Mouse (Mus musculus): ENCODE data around the gene Ntn3. TPM values are rescaled to one million over a fixed set of nuclear protein-coding genes. Genes with fewer than 3 reads are reported as not detected.
A peak's percentile ranks its signal among the peaks of the same experiment; 100 is the strongest.

The Ntn3 gene
- polyA plus RNA-seq, 1 experiment from 2014 or later, result 4.7 TPM

- Histone ChIP-seq H3K36me3 (ENCODE audit: control insufficient read depth, insufficient read depth) (peaks cover under 1% of the 10 kb centered on the region; the same call in 1 of the 2 replicates), H3K4me3 (replicated peaks; ENCODE audit: low read length) (no peak overlapping the region)
Observed at GRCm38 (mm10) chr17:24171738-24172137, 37.6 kb downstream of the Ntn3 start.

GRCm38 (mm10) chr17:24170729-24171128 lies 38.6 kb downstream of the Ntn3 start:
- Histone ChIP-seq H3K4me2 (ENCODE audit: low read length) (no peak overlapping the region), H3K9me3 (ENCODE audit: control insufficient read depth, low read length) (no peaks in the 10 kb centered on the region), H3K9ac (replicated peaks; ENCODE audit: low read depth, low read length) (no peak overlapping the region), H3K27ac (ENCODE audit: low read length) (no peak overlapping the region), H3K4me1 (replicated peaks; ENCODE audit: control insufficient read depth, insufficient read depth, low read length) (peaks cover 23% of the 10 kb centered on the region), H3K27me3 (replicated peaks; ENCODE audit: control insufficient read depth, insufficient read depth, low read length) (no peaks in the 10 kb centered on the region), H3K4me3 (replicated peaks; ENCODE audit: low read length) (no peak overlapping the region), H3K36me3 (ENCODE audit: control insufficient read depth, insufficient read depth) (peaks cover 5% of the 10 kb centered on the region; the same call in 1 of the 2 replicates)
- ATAC-seq, result no peak
- WGBS, result 81% methylated on average over 5 of the region's 5 CpGs

More at GRCm38 (mm10) chr17:24171738-24172137, 37.6 kb downstream of the Ntn3 start:
- Histone ChIP-seq H3K4me1 (replicated peaks; ENCODE audit: control insufficient read depth, insufficient read depth, low read length) (peaks cover 23% of the 10 kb centered on the region), H3K27ac (ENCODE audit: low read length) (no peak overlapping the region), H3K9ac (replicated peaks; ENCODE audit: low read depth, low read length) (no peak overlapping the region), H3K4me2 (ENCODE audit: low read length) (no peak overlapping the region), H3K27me3 (replicated peaks; ENCODE audit: control insufficient read depth, insufficient read depth, low read length) (no peaks in the 10 kb centered on the region), H3K9me3 (ENCODE audit: control insufficient read depth, low read length) (no peaks in the 10 kb centered on the region)
- WGBS, result 75% methylated on average over 4 of the region's 4 CpGs
- ATAC-seq, result no peak

GRCm38 (mm10) chr17:24170125-24170524 lies 39.2 kb downstream of the Ntn3 start:
- H3K4me3 ChIP-seq (replicated peaks; ENCODE audit: low read length), result peak overlapping the region; percentile 52
- peaks cover 25% of the 10 kb centered on the region for H3K4me1 ChIP-seq (replicated peaks; ENCODE audit: control insufficient read depth, insufficient read depth, low read length)
- H3K27me3 ChIP-seq (replicated peaks; ENCODE audit: control insufficient read depth, insufficient read depth, low read length), result no peaks in the 10 kb centered on the region
- WGBS, result 70% methylated on average over 3 of the region's 3 CpGs
- no peak for ATAC-seq
- H3K27ac ChIP-seq (ENCODE audit: low read length), result peak overlapping the region; percentile 99; the same call in 1 of the 2 replicates
- no peaks in the 10 kb centered on the region for H3K9me3 ChIP-seq (ENCODE audit: control insufficient read depth, low read length)
- H3K36me3 ChIP-seq (ENCODE audit: control insufficient read depth, insufficient read depth), result peaks cover 5% of the 10 kb centered on the region; the same call in 1 of the 2 replicates
- H3K4me2 ChIP-seq (ENCODE audit: low read length), result peak overlapping the region; percentile 84
- peak overlapping the region; percentile 93 for H3K9ac ChIP-seq (replicated peaks; ENCODE audit: low read depth, low read length)

GRCm38 (mm10) chr17:24169317-24170065 lies 39.8 kb downstream of the Ntn3 start, which contains the start of gene Atp6v0c:
Gene Atp6v0c (minus strand): TSS chr17:24169702.
- WGBS, result under 1% methylated on average over 58 of the region's 58 CpGs
- Histone ChIP-seq H3K4me3 (replicated peaks; ENCODE audit: low read length) (peak within 1 kb of the TSS; percentile 52), H3K9me3 (ENCODE audit: control insufficient read depth, low read length) (no peaks in the 10 kb centered on the region), H3K9ac (replicated peaks; ENCODE audit: low read depth, low read length) (peak within 1 kb of the TSS; percentile 93), H3K36me3 (ENCODE audit: control insufficient read depth, insufficient read depth) (peaks cover 5% of the 10 kb centered on the region; the same call in 1 of the 2 replicates), H3K27ac (ENCODE audit: low read length) (peak within 1 kb of the TSS; percentile 99), H3K4me1 (replicated peaks; ENCODE audit: control insufficient read depth, insufficient read depth, low read length) (peaks cover 25% of the 10 kb centered on the region), H3K27me3 (replicated peaks; ENCODE audit: control insufficient read depth, insufficient read depth, low read length) (no peaks in the 10 kb centered on the region), H3K4me2 (ENCODE audit: low read length) (peak within 1 kb of the TSS; percentile 84)
- peak; percentile 91 for ATAC-seq

- Histone ChIP-seq H3K27ac (ENCODE audit: low read length) (peak overlapping the region; percentile 99), H3K4me1 (replicated peaks; ENCODE audit: control insufficient read depth, insufficient read depth, low read length) (peaks cover 25% of the 10 kb centered on the region), H3K27me3 (replicated peaks; ENCODE audit: control insufficient read depth, insufficient read depth, low read length) (no peaks in the 10 kb centered on the region), H3K4me3 (replicated peaks; ENCODE audit: low read length) (peak overlapping the region; percentile 52), H3K9me3 (ENCODE audit: control insufficient read depth, low read length) (no peaks in the 10 kb centered on the region), H3K4me2 (ENCODE audit: low read length) (peak overlapping the region; percentile 84), H3K36me3 (ENCODE audit: control insufficient read depth, insufficient read depth) (peaks cover 5% of the 10 kb centered on the region; the same call in 1 of the 2 replicates), H3K9ac (replicated peaks; ENCODE audit: low read depth, low read length) (peak overlapping the region; percentile 93)
- peak; percentile 69 for ATAC-seq
- under 1% methylated on average over 41 of the region's 41 CpGs for WGBS
Observed at GRCm38 (mm10) chr17:24168590-24169277, 40.6 kb downstream of the Ntn3 start.

GRCm38 (mm10) chr17:24167891-24168505 lies 41.3 kb downstream of the Ntn3 start:
- no peak for ATAC-seq
- H3K36me3 ChIP-seq (ENCODE audit: control insufficient read depth, insufficient read depth), result peaks cover 5% of the 10 kb centered on the region; the same call in 1 of the 2 replicates
- H3K27me3 ChIP-seq (replicated peaks; ENCODE audit: control insufficient read depth, insufficient read depth, low read length), result no peaks in the 10 kb centered on the region
- peaks cover 25% of the 10 kb centered on the region for H3K4me1 ChIP-seq (replicated peaks; ENCODE audit: control insufficient read depth, insufficient read depth, low read length)
- peak overlapping the region; percentile 84 for H3K4me2 ChIP-seq (ENCODE audit: low read length)
- peak overlapping the region; percentile 93 for H3K9ac ChIP-seq (replicated peaks; ENCODE audit: low read depth, low read length)
- 52% methylated on average over 7 of the region's 7 CpGs for WGBS
- peak overlapping the region; percentile 99; the same call in 1 of the 2 replicates for H3K27ac ChIP-seq (ENCODE audit: low read length)
- peak overlapping the region; percentile 52 for H3K4me3 ChIP-seq (replicated peaks; ENCODE audit: low read length)
- H3K9me3 ChIP-seq (ENCODE audit: control insufficient read depth, low read length), result no peaks in the 10 kb centered on the region

GRCm38 (mm10) chr17:24167120-24167519 lies 42.2 kb downstream of the Ntn3 start:
- H3K27me3 ChIP-seq (replicated peaks; ENCODE audit: control insufficient read depth, insufficient read depth, low read length), result no peaks in the 10 kb centered on the region
- no peak overlapping the region for H3K27ac ChIP-seq (ENCODE audit: low read length)
- H3K4me3 ChIP-seq (replicated peaks; ENCODE audit: low read length), result no peak overlapping the region
- H3K36me3 ChIP-seq (ENCODE audit: control insufficient read depth, insufficient read depth), result peaks cover 5% of the 10 kb centered on the region; the same call in 1 of the 2 replicates
- peaks cover 32% of the 10 kb centered on the region for H3K4me1 ChIP-seq (replicated peaks; ENCODE audit: control insufficient read depth, insufficient read depth, low read length)
- no peak overlapping the region; the same call in 1 of the 2 replicates for H3K4me2 ChIP-seq (ENCODE audit: low read length)
- 86% methylated on average over 6 of the region's 6 CpGs for WGBS
- no peak overlapping the region for H3K9ac ChIP-seq (replicated peaks; ENCODE audit: low read depth, low read length)
- no peak for ATAC-seq
- no peaks in the 10 kb centered on the region for H3K9me3 ChIP-seq (ENCODE audit: control insufficient read depth, low read length)

- H3K4me2 ChIP-seq (ENCODE audit: low read length), result no peak overlapping the region
- no peak overlapping the region for H3K9ac ChIP-seq (replicated peaks; ENCODE audit: low read depth, low read length)
- H3K4me1 ChIP-seq (replicated peaks; ENCODE audit: control insufficient read depth, insufficient read depth, low read length), result peaks cover 26% of the 10 kb centered on the region
- H3K4me3 ChIP-seq (replicated peaks; ENCODE audit: low read length), result no peak overlapping the region
- H3K27ac ChIP-seq (ENCODE audit: low read length), result no peak overlapping the region
- H3K27me3 ChIP-seq (replicated peaks; ENCODE audit: control insufficient read depth, insufficient read depth, low read length), result no peaks in the 10 kb centered on the region
- H3K9me3 ChIP-seq (ENCODE audit: control insufficient read depth, low read length), result no peaks in the 10 kb centered on the region
- H3K36me3 ChIP-seq (ENCODE audit: control insufficient read depth, insufficient read depth), result peaks cover 5% of the 10 kb centered on the region; the same call in 1 of the 2 replicates
- WGBS, result 84% methylated on average over 9 of the region's 11 CpGs
- ATAC-seq, result no peak
Observed at GRCm38 (mm10) chr17:24164566-24165259, 44.6 kb downstream of the Ntn3 start.
